Mouse (Mus musculus) T-helper 1 cell (primary cell): ENCODE measurements around the gene Dnah11.

Source experiments
- in situ Hi-C: fragments of 300-600 bp; cut with MboI, MseI; formaldehyde crosslinking; loops from one replicate; pipeline ENCODE4 v1.15.1; 2025; ENCODE audit warnings: high pct_unique_total_duplicates

Gene Dnah11

DNA sequence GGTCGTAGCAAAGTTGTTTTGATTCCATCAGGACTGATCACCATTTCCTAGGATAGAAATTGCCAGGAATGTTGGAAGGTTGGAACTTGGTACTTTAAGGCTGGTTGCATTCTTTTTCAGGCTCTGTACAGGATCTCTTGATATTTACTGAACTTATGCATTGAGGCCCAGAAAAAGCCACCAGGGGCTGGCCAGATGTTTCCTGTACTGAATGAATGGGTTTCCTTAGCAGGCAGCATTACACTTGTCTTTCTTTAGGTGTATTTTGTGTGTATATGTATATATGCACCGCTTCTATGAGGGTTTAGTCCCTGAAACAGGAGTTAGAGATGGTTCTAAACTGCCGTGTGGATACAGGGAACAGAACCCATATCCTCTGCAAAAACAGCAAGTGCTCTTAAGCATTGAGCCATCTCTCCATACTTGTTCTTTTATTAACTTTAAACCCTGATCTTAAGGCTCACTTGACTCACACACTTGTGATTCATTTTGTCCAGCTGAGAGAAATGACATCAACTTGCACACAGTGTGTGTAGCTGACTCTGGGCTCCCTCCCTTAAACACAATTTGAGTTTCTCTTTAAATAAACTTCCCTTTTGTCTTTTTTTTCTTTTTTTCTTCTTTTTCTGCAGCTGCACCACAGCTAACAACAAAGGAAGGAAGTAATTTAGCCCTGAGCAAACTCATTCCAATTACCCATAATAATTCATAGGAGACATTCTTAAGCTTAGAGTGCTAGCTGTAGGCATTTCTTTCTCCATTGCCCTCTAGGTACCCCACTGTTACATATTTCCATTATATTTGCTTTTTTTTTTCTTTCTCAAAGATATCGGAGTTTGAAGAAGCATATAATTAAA lies 330.9 kb downstream of the Dnah11 start:
- in situ Hi-C loops = no loop called here

- in situ Hi-C loops = no loop called here
Observed at GRCm38 (mm10) chr12:117862655-117863054, 336.2 kb downstream of the Dnah11 start.

DNA sequence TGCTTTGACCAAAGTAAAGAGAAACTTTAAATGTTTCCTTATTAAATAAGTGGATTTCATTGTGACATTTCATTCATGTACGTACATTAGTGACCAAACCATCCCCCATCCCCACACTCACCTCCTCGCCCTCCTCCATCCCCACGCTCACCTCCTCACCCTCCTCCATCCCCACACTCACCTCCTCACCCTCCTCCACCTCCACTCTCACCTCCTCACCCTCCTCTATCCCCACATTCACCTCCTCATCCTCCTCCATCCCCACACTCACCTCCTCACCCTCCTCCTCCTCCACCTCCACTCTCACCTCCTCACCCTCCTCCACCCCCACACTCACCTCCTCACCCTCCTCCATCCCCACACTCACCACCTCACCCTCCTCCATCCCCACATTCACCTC lies 337.6 kb downstream of the Dnah11 start:
- in situ Hi-C loops = no loop called here

- in situ Hi-C loops = no loop called here
Observed at GRCm38 (mm10) chr12:117860840-117861239, 338.0 kb downstream of the Dnah11 start.

DNA sequence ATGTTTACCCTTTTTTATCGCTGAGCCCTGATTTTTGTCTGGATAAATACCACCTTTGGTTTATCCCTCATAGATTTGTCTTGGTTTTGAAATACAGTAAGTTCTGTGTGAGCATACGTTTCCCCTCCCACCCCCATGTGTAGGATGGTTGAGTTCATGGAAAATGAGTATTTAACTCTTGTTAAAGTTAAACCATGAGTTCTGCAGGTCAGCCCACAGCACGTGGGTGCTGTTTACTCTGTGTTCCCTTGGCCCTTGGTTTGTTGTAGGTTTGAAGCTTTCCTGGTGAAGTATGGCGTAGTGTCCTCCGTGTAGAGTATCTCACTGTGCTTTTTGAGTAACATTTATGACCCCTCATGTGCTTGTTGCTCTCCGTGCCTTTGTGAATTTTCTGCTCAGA lies 341.0 kb downstream of the Dnah11 start:
- in situ Hi-C loops = no loop called here

DNA sequence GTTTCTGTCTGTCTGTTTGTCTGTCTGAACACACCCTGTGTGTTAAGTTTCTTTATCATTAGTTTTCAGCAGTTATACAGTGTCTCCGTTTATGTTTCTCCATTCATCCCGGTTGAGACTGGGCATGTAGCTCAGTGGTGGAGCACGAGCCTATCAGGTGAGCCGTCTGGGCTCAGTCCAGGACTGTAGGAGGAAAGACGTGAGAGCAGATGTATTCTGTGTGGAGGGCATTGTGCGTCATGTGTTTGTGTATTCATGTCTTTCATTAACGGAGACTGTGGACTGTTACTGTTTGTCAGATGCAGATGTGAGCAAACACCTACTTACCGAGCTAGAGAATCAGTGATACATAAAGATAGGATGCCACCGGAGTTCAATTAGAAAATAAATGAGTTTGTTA lies 341.8 kb downstream of the Dnah11 start:
- in situ Hi-C loops = no loop called here

- in situ Hi-C loops = no loop called here
Observed at GRCm38 (mm10) chr12:117853316-117853715, 345.5 kb downstream of the Dnah11 start.

DNA sequence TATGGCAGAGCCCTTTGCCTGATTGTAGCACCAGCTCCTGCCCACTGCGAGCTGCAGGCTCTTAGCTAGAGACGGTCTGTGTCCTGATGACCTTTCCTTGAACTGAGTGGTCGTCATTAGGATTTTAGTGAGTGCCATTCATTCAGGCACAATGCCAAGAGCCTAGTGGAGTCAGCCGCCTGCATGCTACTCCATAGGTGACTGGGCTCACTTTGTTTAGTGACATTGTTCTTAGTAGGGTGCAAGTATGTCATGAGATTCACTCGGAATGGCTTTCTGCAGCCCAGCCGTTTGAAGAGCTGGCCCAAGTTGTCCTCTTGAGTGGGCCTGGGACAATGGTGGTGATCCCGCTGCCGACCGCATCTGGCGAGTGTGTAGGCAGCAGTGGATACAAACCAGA lies 348.4 kb downstream of the Dnah11 start:
- in situ Hi-C loops = no loop called here

GRCm38 (mm10) chr12:117848621-117849020 lies 350.2 kb downstream of the Dnah11 start:
- in situ Hi-C loops = loop anchor here (25.0 kb wide), 1 partner anchor 989 kb away; the partner anchor contains the start of gene Sp8

- in situ Hi-C loops = loop anchor here (5.0 to 25.0 kb wide), 2 partner anchors 308 to 992 kb away; partner anchors contain the start of gene Sp8
Observed at GRCm38 (mm10) chr12:117844917-117845316, 353.9 kb downstream of the Dnah11 start.

DNA sequence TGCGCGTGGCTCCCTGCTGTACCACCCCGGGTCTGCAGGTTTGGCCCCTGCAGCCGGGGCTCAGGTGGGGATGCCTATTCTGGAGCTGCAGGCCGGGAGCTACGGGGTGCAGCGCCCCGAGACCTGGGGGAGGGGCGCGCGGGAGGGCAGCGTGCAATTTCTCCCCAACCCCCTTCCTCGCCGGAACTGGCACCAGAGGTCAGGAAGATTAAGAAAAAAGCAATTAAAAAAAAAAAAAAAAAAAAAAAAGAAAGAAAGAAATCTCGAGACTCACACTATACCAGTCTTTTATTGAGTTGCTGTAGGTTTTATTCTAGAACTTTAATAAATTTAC lies 354.8 kb downstream of the Dnah11 start:
- in situ Hi-C loops = loop anchor here (5.0 to 25.0 kb wide), 2 partner anchors 307 to 993 kb away; partner anchors contain the start of gene Sp8

DNA sequence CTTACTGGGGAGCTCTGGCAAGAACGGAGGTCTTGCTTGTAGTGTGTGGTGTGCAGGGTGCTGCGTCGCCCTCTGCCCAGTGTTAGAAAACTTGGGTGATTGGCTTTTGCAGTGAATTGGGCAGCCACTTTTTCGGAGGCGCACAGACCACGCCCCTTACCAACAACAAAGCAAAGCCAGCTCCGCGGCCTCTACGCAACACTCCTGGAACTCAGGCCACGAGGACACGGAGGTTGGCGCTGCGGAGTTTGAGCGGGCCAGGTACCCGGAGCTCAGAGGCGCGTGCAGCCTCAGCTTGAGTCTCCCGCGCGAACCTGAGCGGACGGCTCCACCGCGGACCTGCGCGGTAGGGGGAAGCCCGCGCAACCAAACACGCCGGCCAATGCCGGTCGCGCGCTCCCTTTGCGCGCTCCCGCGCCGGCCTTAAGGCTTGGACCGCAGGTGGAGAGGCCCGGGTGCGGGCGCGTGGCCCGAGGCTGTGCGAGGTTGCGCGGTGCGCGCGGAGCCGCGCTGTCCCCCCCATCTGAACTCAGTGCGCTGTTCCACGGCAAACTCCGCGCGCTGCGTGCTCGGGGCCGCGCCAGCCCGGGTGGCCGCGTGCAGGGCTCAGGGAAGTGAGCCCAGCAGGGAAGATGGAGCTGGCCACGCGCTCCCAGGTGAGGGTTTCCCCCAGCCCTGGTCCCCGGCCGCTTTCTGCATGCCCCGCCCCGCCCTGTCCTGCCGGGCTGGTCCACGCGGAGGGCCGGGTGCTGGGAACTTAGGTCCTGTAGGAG lies 355.4 kb downstream of the Dnah11 start:
- in situ Hi-C loops = loop anchor here (5.0 to 25.0 kb wide), 2 partner anchors 306 to 994 kb away; partner anchors contain the start of gene Sp8

DNA sequence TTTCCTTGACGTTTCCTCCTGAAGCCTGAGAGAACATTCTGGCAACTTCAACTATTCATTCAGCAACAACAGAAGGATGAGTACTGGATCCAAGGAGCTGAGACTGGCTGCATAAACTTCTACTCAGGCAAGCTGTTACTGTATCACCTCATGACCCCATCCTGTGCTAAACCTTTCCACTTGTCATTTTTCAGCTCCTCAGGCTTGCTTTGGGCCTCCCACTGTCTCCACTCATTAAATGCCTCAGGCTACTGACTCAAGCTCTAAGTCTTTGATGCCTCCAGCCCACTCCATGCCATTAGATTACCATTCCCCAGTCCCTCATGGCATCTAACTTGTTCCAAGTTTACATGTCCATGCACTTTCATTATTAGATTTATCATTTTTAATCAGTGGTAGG lies 356.2 kb downstream of the Dnah11 start:
- in situ Hi-C loops = loop anchor here (5.0 to 25.0 kb wide), 2 partner anchors 305 to 995 kb away; partner anchors contain the start of gene Sp8

DNA sequence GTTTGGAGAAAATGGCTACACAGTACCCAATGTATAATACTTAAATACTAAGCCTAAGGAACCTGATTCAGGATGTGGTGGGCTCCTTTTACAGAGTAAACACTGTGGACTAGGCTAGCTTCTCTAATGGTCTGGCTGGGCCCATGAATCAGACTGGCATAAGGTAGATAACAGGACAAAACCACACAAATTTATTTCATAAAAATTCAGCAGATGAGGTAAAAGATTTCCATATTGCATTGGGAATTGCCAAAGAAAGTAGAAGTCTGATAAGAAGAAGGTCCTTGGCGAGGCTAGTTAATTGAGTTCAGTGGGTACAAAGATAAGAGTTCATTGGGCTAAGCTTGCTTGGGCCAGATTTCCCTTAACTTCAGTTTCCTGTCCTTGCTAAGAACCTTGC lies 358.1 kb downstream of the Dnah11 start:
- in situ Hi-C loops = loop anchor here (5.0 to 25.0 kb wide), 2 partner anchors 303 to 997 kb away; partner anchors contain the start of gene Sp8

DNA sequence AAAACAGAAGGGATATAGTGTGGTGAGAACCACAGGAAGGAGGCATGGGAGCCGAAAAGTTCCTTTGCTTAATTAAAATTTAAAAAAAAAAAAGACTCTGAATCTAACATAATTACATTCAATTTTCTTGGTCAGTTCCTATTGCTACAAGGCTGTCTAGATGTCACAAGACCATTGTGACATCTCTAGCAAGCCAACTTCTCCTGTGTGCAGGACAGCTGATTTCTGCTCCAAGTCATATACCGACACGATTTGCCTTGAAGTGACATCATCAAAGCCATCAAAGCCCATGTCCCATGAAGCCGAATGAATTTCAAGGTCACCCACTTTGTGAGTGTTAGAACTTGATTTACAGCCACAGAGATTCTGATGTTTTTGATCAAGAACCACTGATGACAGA lies 361.5 kb downstream of the Dnah11 start:
- in situ Hi-C loops = loop anchor here (25.0 kb wide), 1 partner anchor 1000 kb away; the partner anchor contains the start of gene Sp8

GRCm38 (mm10) chr12:117835371-117835770 lies 363.5 kb downstream of the Dnah11 start:
- in situ Hi-C loops = loop anchor here (25.0 kb wide), 1 partner anchor 1002 kb away; the partner anchor contains the start of gene Sp8

- in situ Hi-C loops = loop anchor here (25.0 kb wide), 1 partner anchor 1003 kb away; the partner anchor contains the start of gene Sp8
Observed at GRCm38 (mm10) chr12:117834652-117835051, 364.2 kb downstream of the Dnah11 start.

- in situ Hi-C loops = loop anchor here (25.0 kb wide), 1 partner anchor 1005 kb away; the partner anchor contains the start of gene Sp8
Observed at GRCm38 (mm10) chr12:117832190-117832589, 366.7 kb downstream of the Dnah11 start.

DNA sequence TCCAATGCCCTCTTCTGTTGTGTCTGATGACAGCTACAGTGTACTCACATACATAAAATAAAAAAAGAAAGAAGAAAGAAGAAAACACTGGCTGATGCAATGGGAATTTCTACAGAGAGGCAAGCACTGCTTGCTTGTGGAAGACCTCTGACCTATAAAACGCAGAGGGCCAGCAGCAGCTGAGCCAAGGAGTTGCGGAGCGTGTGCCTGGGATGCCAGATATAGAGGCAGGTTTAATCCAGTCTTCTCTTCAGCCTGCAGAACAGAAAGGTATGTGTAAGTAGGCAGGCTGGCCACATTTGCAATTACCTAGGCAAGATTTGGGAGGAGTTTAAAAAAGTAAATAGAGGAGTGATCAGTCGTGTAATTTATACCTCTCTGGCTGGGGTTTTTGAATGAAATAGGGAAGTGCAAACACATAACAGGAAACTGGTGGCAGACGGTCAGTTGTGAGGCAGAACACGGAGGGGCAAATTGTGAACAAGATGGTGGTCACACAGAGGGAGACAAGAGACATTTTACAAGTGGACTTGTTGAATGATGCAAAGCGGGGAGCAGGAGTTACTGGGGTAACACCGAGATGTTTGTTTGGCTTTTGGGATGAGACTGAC lies 367.4 kb downstream of the Dnah11 start:
- in situ Hi-C loops = loop anchor here (25.0 kb wide), 1 partner anchor 1006 kb away; the partner anchor contains the start of gene Sp8

DNA sequence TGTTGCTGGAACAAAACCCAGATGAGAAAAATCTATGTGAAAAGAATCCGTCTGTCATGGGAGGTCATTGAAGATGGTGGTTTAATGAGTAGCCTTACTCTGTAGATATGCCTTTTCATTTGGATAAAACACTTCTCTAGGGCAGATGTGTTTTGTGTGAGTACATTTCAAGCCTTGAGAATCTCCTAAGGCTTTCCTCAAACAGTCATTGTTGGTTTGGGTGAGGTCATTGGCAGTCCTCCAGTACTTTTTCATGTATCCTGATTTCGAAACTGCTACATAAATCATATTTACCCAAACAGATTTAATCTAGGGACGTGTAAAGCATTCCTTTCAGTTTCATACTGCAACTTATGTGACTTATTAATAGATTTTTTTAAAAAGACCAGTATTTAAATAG lies 370.5 kb downstream of the Dnah11 start:
- in situ Hi-C loops = loop anchor here (25.0 kb wide), 1 partner anchor 1009 kb away; the partner anchor contains the start of gene Sp8
